Mouse (Mus musculus) lung, embryonic 14.5 days (tissue): ENCODE measurements around the gene Rtp4. TPM values are rescaled to one million over a fixed set of nuclear protein-coding genes. Genes with fewer than 3 reads are reported as not detected.
A peak's percentile ranks its signal among the peaks of the same experiment; 100 is the strongest.

Source experiments
- ATAC-seq: fragments of 200-750 bp; cut with Nextera tagmentation; 2 replicates; pipeline ENCODE4 v1.8.0; 2017; ENCODE audit warnings: mild to moderate bottlenecking, moderate TSS enrichment, moderate library complexity; ENCODE audit not compliant: insufficient read depth
- DNase-seq: peaks from one replicate; pipeline ENCODE4 v3.0.0-alpha.2; 2015
- H3K27ac ChIP-seq: fragments of 300-500 bp; sonication (generic); 2 replicates; pipeline ENCODE4 v1.5.1; 2014; ENCODE audit warnings: low read depth, mild to moderate bottlenecking, moderate library complexity
- H3K27me3 ChIP-seq: fragments of 300-500 bp; sonication (generic); 2 replicates; pipeline ENCODE4 v1.6.1; 2014; ENCODE audit warnings: low read length, control low read depth; ENCODE audit not compliant: insufficient read depth
- H3K36me3 ChIP-seq: fragments of 300-500 bp; sonication (generic); 2 replicates; pipeline ENCODE4 v1.6.1; 2014; ENCODE audit warnings: control low read depth; ENCODE audit not compliant: insufficient read depth
- H3K4me1 ChIP-seq: fragments of 300-500 bp; sonication (generic); 2 replicates; pipeline ENCODE4 v1.6.1; 2014; ENCODE audit warnings: antibody characterized with exemption, control low read depth; ENCODE audit not compliant: insufficient read depth
- H3K4me2 ChIP-seq: fragments of 300-500 bp; sonication (generic); 2 replicates; pipeline ENCODE4 v1.6.1; 2014; ENCODE audit warnings: mild to moderate bottlenecking
- H3K4me3 ChIP-seq: fragments of 300-500 bp; sonication (generic); 2 replicates; pipeline ENCODE4 v1.5.1; 2014; ENCODE audit warnings: low read depth, low read length
- H3K9ac ChIP-seq: fragments of 300-500 bp; sonication (generic); 2 replicates; pipeline ENCODE4 v1.6.1; 2014
- H3K9me3 ChIP-seq: fragments of 300-500 bp; sonication (generic); 2 replicates; pipeline ENCODE4 v1.6.1; 2016; ENCODE audit warnings: low read depth, low read length, control low read depth
- CTCF ChIP-seq: IDR thresholded peaks from 2 replicates; pipeline ENCODE4 v1.5.1; 2016; ENCODE audit warnings: antibody characterized with exemption, low read depth
- WGBS: fragments of 180-500 bp; shearing (Covaris S2); extraction: QIAGEN DNeasy Blood & Tissue Kit; methylation state at CpG from one replicate; pipeline ENCODE4 v1.1.7; 2014; 5-methylcytosine and 5-hydroxymethylcytosine counted together
- polyA plus RNA-seq: library from polyadenylated mRNA; unstranded; fragments of >200 nt; fragmentation: Nextera tagmentation; extraction: Ambion mirVana; gene quantifications from 2 replicates; pipeline ENCODE4 v1.2.1, GENCODE M21; 2014

Gene Rtp4
- polyA plus RNA-seq, 1 experiment from 2014 or later, result 3.9 TPM

- Histone ChIP-seq H3K4me1 (peaks cover 35% of the 10 kb centered on the region), H3K9me3 (0 out of 2 replicates have a peak, but pooled peaks cover 4% of the 10 kb centered on the region), H3K36me3 (no peaks in the 10 kb centered on the region), H3K9ac (no peak overlapping the region), H3K4me3 (no peak overlapping the region), H3K27ac (no peak overlapping the region), H3K27me3 (no peaks in the 10 kb centered on the region), H3K4me2 (peak overlapping the region; percentile 18; the same call in 1 of the 2 replicates)
- ATAC-seq (no peak), DNase-seq (no peak)
- 30% methylated on average over 5 of the region's 5 CpGs for WGBS
- no peak for TF ChIP-seq CTCF
These were observed 1.0 kb downstream of the Rtp4 start for GRCm38 (mm10) chr16:23521092-23521491.

DNA sequence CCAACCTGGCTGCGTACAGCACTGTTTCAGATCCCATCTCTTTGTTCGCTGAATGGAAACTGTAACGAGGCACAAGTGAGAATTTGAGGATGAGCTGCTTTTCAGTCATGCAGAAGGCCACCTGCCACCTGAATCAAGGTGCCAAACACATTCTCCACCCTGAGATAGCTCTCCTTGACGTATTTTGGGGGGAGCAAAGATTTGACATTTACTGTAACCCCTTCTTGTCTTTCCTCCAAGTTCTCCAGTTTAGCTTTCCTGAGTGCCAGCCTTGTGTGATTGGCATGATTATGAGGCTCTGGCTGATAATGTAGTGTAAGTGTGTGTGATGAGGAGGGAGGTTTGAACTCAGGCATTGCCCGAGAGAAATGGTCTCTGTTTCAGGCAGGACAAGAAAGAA lies 2.0 kb downstream of the Rtp4 start:
- Histone ChIP-seq H3K27me3 (no peaks in the 10 kb centered on the region), H3K36me3 (no peaks in the 10 kb centered on the region), H3K9ac (no peak overlapping the region), H3K4me1 (peaks cover 26% of the 10 kb centered on the region), H3K27ac (no peak overlapping the region), H3K9me3 (0 out of 2 replicates have a peak, but pooled peaks cover 4% of the 10 kb centered on the region), H3K4me2 (no peak overlapping the region), H3K4me3 (no peak overlapping the region)
- ATAC-seq, result no peak
- TF ChIP-seq CTCF, result no peak
- DNase-seq, result no peak
- WGBS, result 80% methylated on average over 5 of the region's 5 CpGs

DNA sequence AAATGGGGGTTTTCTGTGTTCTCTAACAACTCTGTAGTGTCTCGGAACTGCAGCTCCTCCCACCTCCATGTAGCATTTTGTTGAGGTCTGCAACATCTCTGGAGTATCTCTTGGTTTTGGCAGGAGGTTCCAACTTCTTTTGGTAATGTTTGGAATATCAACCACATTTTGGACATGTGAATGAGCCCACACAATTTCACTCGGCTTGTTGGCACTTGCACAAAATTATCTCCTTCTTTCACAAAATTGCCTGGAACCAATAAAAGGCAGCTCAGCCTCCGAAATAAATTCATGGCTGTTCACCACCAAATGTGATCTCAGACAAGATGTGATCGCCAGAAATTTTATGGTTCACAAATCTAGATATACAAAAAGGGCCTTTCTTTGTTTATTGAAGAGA lies 9.1 kb downstream of the Rtp4 start:
- H3K4me1 ChIP-seq, result no peaks in the 10 kb centered on the region
- no peaks in the 10 kb centered on the region for H3K36me3 ChIP-seq
- no peaks in the 10 kb centered on the region for H3K27me3 ChIP-seq
- H3K4me3 ChIP-seq, result no peak overlapping the region
- no peak overlapping the region for H3K9ac ChIP-seq
- no peak for TF ChIP-seq CTCF
- H3K4me2 ChIP-seq, result no peak overlapping the region
- 52% methylated on average over 4 of the region's 4 CpGs for WGBS
- ATAC-seq, result no peak
- DNase-seq, result peak; percentile 32
- no peak overlapping the region for H3K27ac ChIP-seq
- 0 out of 2 replicates have a peak, but pooled peaks cover 4% of the 10 kb centered on the region for H3K9me3 ChIP-seq

DNA sequence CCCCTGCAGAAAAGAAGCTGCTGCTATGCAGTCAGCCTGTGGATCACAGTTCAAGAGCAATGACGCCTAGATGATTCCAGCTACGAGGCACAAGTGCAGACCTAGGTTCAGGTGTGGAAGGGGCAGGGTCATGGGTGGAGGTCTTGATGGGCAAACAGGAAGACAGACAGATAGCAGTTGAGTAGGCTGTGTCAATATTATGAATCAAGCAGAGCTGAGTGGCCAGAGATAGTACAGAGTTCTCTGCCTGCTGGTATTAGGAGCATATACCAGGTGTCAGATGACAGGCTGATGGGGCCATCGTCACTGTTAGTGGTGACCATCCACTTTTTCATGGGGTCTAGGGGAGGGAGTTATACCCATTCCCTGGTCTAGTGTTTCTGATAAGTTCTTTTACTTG lies 13.6 kb downstream of the Rtp4 start:
- H3K27ac ChIP-seq, result no peak overlapping the region
- no peak overlapping the region for H3K9ac ChIP-seq
- H3K27me3 ChIP-seq, result no peaks in the 10 kb centered on the region
- H3K9me3 ChIP-seq, result no peaks in the 10 kb centered on the region
- DNase-seq, result no peak
- no peak overlapping the region for H3K4me2 ChIP-seq
- H3K4me1 ChIP-seq, result no peaks in the 10 kb centered on the region
- H3K4me3 ChIP-seq, result no peak overlapping the region
- 64% methylated on average over 3 of the region's 3 CpGs for WGBS
- TF ChIP-seq CTCF, result no peak
- no peak for ATAC-seq
- no peaks in the 10 kb centered on the region for H3K36me3 ChIP-seq

DNA sequence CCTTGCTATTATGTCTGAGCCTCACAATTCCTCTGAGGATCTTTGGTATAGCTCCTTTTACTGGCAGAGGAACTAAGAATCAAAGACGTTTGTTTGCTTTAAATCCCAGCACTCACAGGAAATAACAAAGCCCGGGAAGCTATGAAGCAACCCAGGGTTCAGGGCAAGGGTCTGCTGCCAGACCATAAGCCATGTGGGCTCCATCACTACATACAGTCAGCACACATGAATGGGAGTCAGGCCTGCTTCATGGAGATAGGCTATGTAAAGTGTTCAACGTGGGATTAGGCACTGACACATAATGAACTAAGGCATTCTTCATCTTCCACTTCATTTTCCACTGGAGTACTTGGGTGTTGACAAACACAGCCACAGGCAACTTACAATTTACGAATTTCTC lies 21.0 kb downstream of the Rtp4 start:
- WGBS, result 35% methylated on average over 4 of the region's 4 CpGs
- Histone ChIP-seq H3K36me3 (no peaks in the 10 kb centered on the region), H3K27me3 (no peaks in the 10 kb centered on the region), H3K4me3 (no peak overlapping the region), H3K4me1 (no peaks in the 10 kb centered on the region), H3K9ac (no peak overlapping the region), H3K4me2 (no peak overlapping the region), H3K27ac (no peak overlapping the region), H3K9me3 (no peaks in the 10 kb centered on the region)
- TF ChIP-seq CTCF, result no peak
- peak; percentile 70 for DNase-seq
- ATAC-seq, result peak; percentile 95

GRCm38 (mm10) chr16:23542866-23543265 lies 22.8 kb downstream of the Rtp4 start:
- DNase-seq (no peak), ATAC-seq (no peak)
- Histone ChIP-seq H3K4me2 (no peak overlapping the region), H3K4me3 (no peak overlapping the region), H3K36me3 (no peaks in the 10 kb centered on the region), H3K27me3 (no peaks in the 10 kb centered on the region), H3K4me1 (no peaks in the 10 kb centered on the region), H3K27ac (no peak overlapping the region), H3K9me3 (no peaks in the 10 kb centered on the region), H3K9ac (no peak overlapping the region)
- no peak for TF ChIP-seq CTCF
- 62% methylated on average over 4 of the region's 4 CpGs for WGBS

DNA sequence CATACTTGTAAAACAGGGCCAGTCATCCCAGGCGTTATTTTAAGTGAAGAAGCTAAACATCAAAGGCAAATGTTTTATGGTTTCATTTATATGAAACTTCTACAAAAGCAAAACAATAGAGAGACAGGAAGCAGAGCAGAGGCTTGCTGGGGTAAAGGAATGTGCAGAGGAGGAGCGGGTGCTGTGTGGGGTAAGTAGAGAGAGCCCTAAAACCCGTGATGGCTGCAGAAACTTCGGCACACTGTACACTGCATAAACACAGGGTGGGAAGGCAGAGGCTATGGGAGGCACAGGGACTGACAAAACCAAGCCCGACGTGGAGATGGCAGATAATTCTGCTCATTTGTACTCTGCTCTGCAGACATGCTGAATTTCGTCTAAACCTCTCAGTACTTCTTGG lies 24.3 kb downstream of the Rtp4 start:
- no peak for DNase-seq

GRCm38 (mm10) chr16:23547783-23548182 lies 27.7 kb downstream of the Rtp4 start:
- no peak for TF ChIP-seq CTCF
- no peak overlapping the region for H3K9ac ChIP-seq
- DNase-seq (no peak), ATAC-seq (no peak)
- no peak overlapping the region for H3K4me3 ChIP-seq
- no peak overlapping the region for H3K4me2 ChIP-seq
- no peaks in the 10 kb centered on the region for H3K27me3 ChIP-seq
- H3K9me3 ChIP-seq, result no peaks in the 10 kb centered on the region
- no peaks in the 10 kb centered on the region for H3K4me1 ChIP-seq
- WGBS, result 88% methylated on average over 4 of the region's 4 CpGs
- H3K36me3 ChIP-seq, result no peaks in the 10 kb centered on the region
- H3K27ac ChIP-seq, result no peak overlapping the region

More for the DNA sequence above, 24.3 kb downstream of the Rtp4 start:
- no peaks in the 10 kb centered on the region for H3K9me3 ChIP-seq
- H3K4me2 ChIP-seq, result no peak overlapping the region
- no peak overlapping the region for H3K9ac ChIP-seq
- H3K27me3 ChIP-seq, result no peaks in the 10 kb centered on the region
- no peak overlapping the region for H3K27ac ChIP-seq
- WGBS, result 50% methylated on average over 7 of the region's 7 CpGs
- ATAC-seq, result no peak
- H3K4me1 ChIP-seq, result no peaks in the 10 kb centered on the region
- H3K36me3 ChIP-seq, result no peaks in the 10 kb centered on the region
- no peak for TF ChIP-seq CTCF
- no peak overlapping the region for H3K4me3 ChIP-seq
